9 mouse cellular contexts compared by ENCODE assay signal in the genomic region with DNA sequence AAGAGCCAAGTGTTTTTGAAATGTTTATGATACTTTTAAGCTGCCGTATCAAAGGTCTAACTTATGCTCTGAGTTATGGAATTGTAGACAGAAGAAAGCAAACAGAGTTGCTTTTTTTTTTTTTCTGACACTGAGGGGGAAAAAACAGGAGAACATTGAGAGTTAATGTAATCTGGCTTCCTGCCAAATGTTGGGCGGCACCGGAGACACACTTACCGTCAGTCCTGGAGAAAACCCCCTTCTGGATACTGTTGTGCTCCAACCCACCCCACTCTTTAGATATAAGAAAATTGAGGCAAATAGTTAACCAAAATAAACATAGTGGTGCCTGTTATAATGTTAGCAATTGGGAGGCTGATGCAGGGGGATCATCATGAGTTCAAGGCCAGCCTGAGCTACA. TPM values are rescaled to one million over a fixed set of nuclear protein-coding genes. Genes with fewer than 3 reads are reported as not detected.
DNase-seq lines count a peak whose midpoint lies in the region; ATAC-seq and TF ChIP-seq lines count a peak whose summit lies in the region.
"Had no signal": no experiment of that assay in that cellular context is flagged by ENCODE, and none has a peak within 500 bp of the region (broad histone marks: within the 10 kb centered on the region; RNA-seq: fewer than 3 reads in every experiment).

No protein-coding gene starts in this region.

- H3K4me2 ChIP-seq in midbrain, postnatal 0 days (ENCODE audit: low read depth, low read length, poor library complexity, severe bottlenecking) = no peak overlapping the region
- H3K4me2 ChIP-seq in midbrain, embryonic 13.5 days (replicated peaks) = no peak overlapping the region
- peak overlapping the region; percentile 49 for H3K4me2 ChIP-seq in heart, embryonic 13.5 days
- peak overlapping the region; percentile 26; the same call in 1 of the 2 replicates for H3K4me2 ChIP-seq in limb, embryonic 12.5 days
- peak overlapping the region; percentile 36 for H3K4me2 ChIP-seq in stomach, embryonic 15.5 days

- 48% methylated on average over 4 of the region's 4 CpGs for WGBS in midbrain, postnatal 0 days
- WGBS in midbrain, embryonic 13.5 days = 26% methylated on average over 4 of the region's 4 CpGs
- WGBS in heart, embryonic 13.5 days = 16% methylated on average over 4 of the region's 4 CpGs
- WGBS in limb, embryonic 12.5 days = 15% methylated on average over 4 of the region's 4 CpGs
- WGBS in stomach, embryonic 15.5 days = 7% methylated on average over 4 of the region's 4 CpGs

- no peaks in the 10 kb centered on the region for H3K36me3 ChIP-seq in midbrain, postnatal 0 days (ENCODE audit: insufficient read depth, low read length)
- no peaks in the 10 kb centered on the region for H3K36me3 ChIP-seq in midbrain, embryonic 13.5 days
- no peaks in the 10 kb centered on the region for H3K36me3 ChIP-seq in heart, embryonic 13.5 days
- H3K36me3 ChIP-seq in limb, embryonic 12.5 days = no peaks in the 10 kb centered on the region
- H3K36me3 ChIP-seq in stomach, embryonic 15.5 days = no peaks in the 10 kb centered on the region

- H3K27me3 ChIP-seq in midbrain, postnatal 0 days (ENCODE audit: insufficient read depth, low read length) = no peaks in the 10 kb centered on the region
- no peaks in the 10 kb centered on the region for H3K27me3 ChIP-seq in midbrain, embryonic 13.5 days
- no peaks in the 10 kb centered on the region for H3K27me3 ChIP-seq in heart, embryonic 13.5 days (replicated peaks)
- H3K27me3 ChIP-seq in limb, embryonic 12.5 days = no peaks in the 10 kb centered on the region
- H3K27me3 ChIP-seq in stomach, embryonic 15.5 days (replicated peaks) = no peaks in the 10 kb centered on the region

- no peak for TF ChIP-seq CTCF in midbrain, postnatal 0 days (IDR thresholded peaks at IDR 0.05)

- H3K9me3 ChIP-seq in midbrain, postnatal 0 days (ENCODE audit: low read length) = no peaks in the 10 kb centered on the region
- H3K9me3 ChIP-seq in midbrain, embryonic 13.5 days = no peaks in the 10 kb centered on the region
- H3K9me3 ChIP-seq in heart, embryonic 13.5 days = no peaks in the 10 kb centered on the region; the same call in 1 of the 2 replicates
- no peaks in the 10 kb centered on the region for H3K9me3 ChIP-seq in limb, embryonic 12.5 days
- H3K9me3 ChIP-seq in stomach, embryonic 15.5 days = no peaks in the 10 kb centered on the region

- peak; percentile 19 for DNase-seq in midbrain, postnatal 0 days (ENCODE audit: low spot score)
- no peak for DNase-seq in cerebellum, postnatal 25 days
- DNase-seq in urinary bladder, postnatal 36 days (ENCODE audit: low spot score in 2 of 2) = no peak
- no peak for DNase-seq in layer of hippocampus, adult 9-11 months
- DNase-seq: gastrocnemius, postnatal 10 days had no signal

- no peak overlapping the region for H3K4me3 ChIP-seq in midbrain, postnatal 0 days (ENCODE audit: low read depth, low read length)
- no peak overlapping the region for H3K4me3 ChIP-seq in midbrain, embryonic 13.5 days (replicated peaks)
- 0 out of 2 replicates have a peak overlapping the region, but pooled peaks have one; percentile 10 for H3K4me3 ChIP-seq in heart, embryonic 13.5 days
- no peak overlapping the region for H3K4me3 ChIP-seq in limb, embryonic 12.5 days (replicated peaks)
- H3K4me3 ChIP-seq in stomach, embryonic 15.5 days (replicated peaks) = no peak overlapping the region

- H3K4me1 ChIP-seq in midbrain, postnatal 0 days (ENCODE audit: insufficient read depth, low read length) = no peaks in the 10 kb centered on the region
- H3K4me1 ChIP-seq in midbrain, embryonic 13.5 days (replicated peaks) = peaks cover 13% of the 10 kb centered on the region
- H3K4me1 ChIP-seq in heart, embryonic 13.5 days = peaks cover 35% of the 10 kb centered on the region
- H3K4me1 ChIP-seq in limb, embryonic 12.5 days (replicated peaks) = peaks cover 31% of the 10 kb centered on the region
- H3K4me1 ChIP-seq in stomach, embryonic 15.5 days = peaks cover 15% of the 10 kb centered on the region

- no peak for ATAC-seq in midbrain, postnatal 0 days (ENCODE audit: low FRiP score)
- ATAC-seq in midbrain, embryonic 13.5 days = no peak
- ATAC-seq in heart, embryonic 13.5 days (ENCODE audit: extremely low read depth, insufficient number of reproducible peaks, low FRiP score, low TSS enrichment) = no peak
- no peak for ATAC-seq in limb, embryonic 12.5 days (ENCODE audit: insufficient number of reproducible peaks, insufficient read depth, low FRiP score, low TSS enrichment, low read depth)
- ATAC-seq in stomach, embryonic 15.5 days (ENCODE audit: insufficient read depth, low FRiP score, low read depth) = peak; percentile 36

- H3K9ac ChIP-seq in midbrain, postnatal 0 days (replicated peaks; ENCODE audit: low read length, poor library complexity, severe bottlenecking) = no peak overlapping the region
- H3K9ac ChIP-seq in midbrain, embryonic 13.5 days (replicated peaks) = no peak overlapping the region
- H3K9ac ChIP-seq in heart, embryonic 13.5 days = peak overlapping the region; percentile 69; the same call in 1 of the 2 replicates
- H3K9ac ChIP-seq in limb, embryonic 12.5 days (replicated peaks) = no peak overlapping the region
- no peak overlapping the region for H3K9ac ChIP-seq in stomach, embryonic 15.5 days

- no peak overlapping the region for H3K27ac ChIP-seq in midbrain, postnatal 0 days (ENCODE audit: low read depth, low read length)
- H3K27ac ChIP-seq in midbrain, embryonic 13.5 days = no peak overlapping the region
- H3K27ac ChIP-seq in heart, embryonic 13.5 days (replicated peaks) = peak overlapping the region; percentile 81
- peak overlapping the region; percentile 70 for H3K27ac ChIP-seq in limb, embryonic 12.5 days
- peak overlapping the region; percentile 83 for H3K27ac ChIP-seq in stomach, embryonic 15.5 days

RNA-seq across cellular contexts. Expression of a gene that starts 52.6 kb away (rescaled TPM):
- 23.3 and 29.2 TPM in 2 replicates for total RNA-seq in midbrain, postnatal 0 days (2014; rRNA removed)
- 36.7 and 39.5 TPM in 2 replicates for polyA plus RNA-seq in midbrain, postnatal 0 days (2015; fragmentation: Nextera tagmentation; extraction: Ambion mirVana)
- polyA plus RNA-seq in midbrain, embryonic 13.5 days (2015; fragmentation: Nextera tagmentation; extraction: Ambion mirVana) = 19.0 and 20.4 TPM in 2 replicates
- polyA plus RNA-seq in heart, embryonic 13.5 days (2015; fragmentation: Nextera tagmentation; extraction: Ambion mirVana) = 179 and 199 TPM in 2 replicates
- polyA plus RNA-seq in limb, embryonic 12.5 days (2016; fragmentation: Nextera tagmentation; extraction: Ambion mirVana) = 20.1 and 21.7 TPM in 2 replicates
- 35.2 and 50.5 TPM in 2 replicates for polyA plus RNA-seq in stomach, embryonic 15.5 days (2015; fragmentation: Nextera tagmentation; extraction: Ambion mirVana)

Comparison
In these comparisons a context has a peak if more than half of its experiments do, and no peak if none do; other contexts are left out.
1. H3K27ac ChIP-seq: peak in heart, embryonic 13.5 days (single experiment), limb, embryonic 12.5 days (single experiment) and stomach, embryonic 15.5 days (single experiment); none in midbrain, postnatal 0 days (single experiment) and midbrain, embryonic 13.5 days (single experiment).
2. H3K4me2 ChIP-seq: peak in heart, embryonic 13.5 days (single experiment), limb, embryonic 12.5 days (single experiment) and stomach, embryonic 15.5 days (single experiment); none in midbrain, postnatal 0 days (single experiment) and midbrain, embryonic 13.5 days (single experiment).